Mouse (Mus musculus) ovary, postnatal 10 days (tissue): ENCODE measurements around the gene Ndufb3.
"Not testable (repeated sequence)": the region's sequence is repeated elsewhere in the genome, so short reads cannot be mapped to it uniquely, and the experiment has no call there.

Source experiments
- DNase-seq: peaks from one replicate; pipeline ENCODE4 v3.0.0; 2022; ENCODE audit warnings: low spot score

Ndufb3 gene

GRCm38 (mm10) chr1:58617978-58618668, 31.9 kb downstream of the Ndufb3 start:
- DNase-seq, result no peak

DNA sequence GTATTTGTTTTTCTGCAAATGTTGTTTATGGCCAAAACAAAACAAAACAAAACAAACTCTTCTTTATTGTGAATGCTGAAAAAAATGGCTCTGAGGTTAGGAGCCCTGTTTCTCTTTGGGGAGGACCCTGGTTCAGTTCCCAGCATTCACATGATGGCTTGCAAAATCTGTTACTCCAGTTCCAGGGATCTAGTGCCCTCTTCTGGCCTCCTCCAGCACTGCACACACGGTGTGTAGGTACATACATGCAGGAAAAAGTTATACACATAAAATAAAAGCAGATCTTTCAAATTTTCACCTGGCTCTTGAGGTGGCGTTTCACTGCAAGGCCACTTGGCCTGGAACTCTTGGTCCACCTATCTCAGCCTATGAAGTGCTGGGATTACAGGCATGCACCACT, 32.6 kb downstream of the Ndufb3 start:
- DNase-seq, result no peak

DNA sequence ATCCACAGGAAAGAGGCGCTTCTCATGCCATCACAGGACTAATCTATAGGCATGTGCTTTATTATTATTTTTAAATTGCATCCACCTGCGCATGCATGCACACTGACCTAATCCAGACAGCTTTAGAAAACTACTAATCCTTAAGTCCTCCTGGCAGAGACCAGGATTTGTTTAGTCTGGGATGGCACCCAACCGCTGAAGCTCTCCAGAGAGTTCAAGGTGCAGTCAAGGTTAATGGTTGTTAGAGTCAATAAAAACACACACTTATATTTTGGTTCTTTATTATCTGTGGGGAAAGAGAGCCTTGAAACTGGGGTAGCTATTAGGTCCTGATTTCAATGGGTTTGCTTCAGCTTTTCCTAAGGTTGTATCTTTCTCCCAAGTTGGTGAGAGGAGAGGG, 35.1 kb downstream of the Ndufb3 start:
- no peak for DNase-seq

- DNase-seq, result no peak
These were observed 36.0 kb downstream of the Ndufb3 start for GRCm38 (mm10) chr1:58621996-58622748.

DNA sequence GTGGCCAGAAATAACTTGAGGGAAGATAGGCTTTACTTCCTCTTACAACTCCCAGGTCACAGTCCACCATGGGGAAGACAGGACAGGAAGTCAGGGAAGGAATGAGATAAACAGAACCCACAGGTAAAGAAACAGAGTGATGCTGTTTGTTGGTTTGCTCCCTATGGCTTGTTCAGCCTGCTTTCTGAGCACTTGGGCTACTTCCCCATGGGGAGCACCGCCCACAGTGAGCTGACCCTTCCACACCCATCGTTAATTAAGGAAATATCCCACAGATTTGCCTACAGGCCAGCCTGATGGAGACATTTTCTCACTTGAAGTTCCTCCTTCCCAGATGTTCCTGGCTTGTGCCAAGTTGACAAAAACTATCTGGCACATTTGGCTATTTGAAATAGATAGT, 42.7 kb downstream of the Ndufb3 start:
- not testable (repeated sequence) for DNase-seq
